Mouse (Mus musculus) heart, embryonic 16.5 days (tissue): Measurements from ENCODE around the gene Nudt8. TPM values are rescaled to one million over a fixed set of nuclear protein-coding genes. Genes with fewer than 3 reads are reported as not detected.
A peak's percentile ranks its signal among the peaks of the same experiment; 100 is the strongest.

Source experiments
- ATAC-seq: fragments of 200-750 bp; cut with Nextera tagmentation; replicated peaks from 2 replicates; pipeline ENCODE4 v1.8.0; 2017; ENCODE audit warnings: moderate number of reproducible peaks; ENCODE audit not compliant: insufficient read depth, low FRiP score; ENCODE audit errors: extremely low read depth
- H3K27ac ChIP-seq: fragments of 300-500 bp; sonication (generic); 2 replicates; pipeline ENCODE4 v1.5.1; 2014; ENCODE audit warnings: mild to moderate bottlenecking, low read length, control low read depth, moderate library complexity
- H3K27me3 ChIP-seq: fragments of 300-500 bp; sonication (generic); 2 replicates; pipeline ENCODE4 v1.6.1; 2014; ENCODE audit warnings: low read length, mixed read lengths; ENCODE audit not compliant: control insufficient read depth, insufficient read depth
- H3K36me3 ChIP-seq: fragments of 300-500 bp; sonication (generic); 2 replicates; pipeline ENCODE4 v1.6.1; 2014; ENCODE audit not compliant: control insufficient read depth, insufficient read depth
- H3K4me1 ChIP-seq: fragments of 300-500 bp; sonication (generic); 2 replicates; pipeline ENCODE4 v1.6.1; 2014; ENCODE audit warnings: low read length, mixed read lengths; ENCODE audit not compliant: control insufficient read depth, insufficient read depth
- H3K4me2 ChIP-seq: fragments of 300-500 bp; sonication (generic); 2 replicates; pipeline ENCODE4 v1.6.1; 2014; ENCODE audit warnings: low read depth, mild to moderate bottlenecking, control low read depth, low read length
- H3K4me3 ChIP-seq: fragments of 300-500 bp; sonication (generic); 2 replicates; pipeline ENCODE4 v1.5.1; 2014; ENCODE audit warnings: mild to moderate bottlenecking, control low read depth, low read length
- H3K9ac ChIP-seq: fragments of 300-500 bp; sonication (generic); 2 replicates; pipeline ENCODE4 v1.6.1; 2014; ENCODE audit warnings: low read length, control low read depth
- H3K9me3 ChIP-seq: fragments of 300-500 bp; sonication (generic); replicated peaks from 2 replicates; pipeline ENCODE4 v1.6.1; 2016; ENCODE audit warnings: low read length; ENCODE audit not compliant: control insufficient read depth
- WGBS: fragments of 180-500 bp; shearing (Covaris S2); extraction: QIAGEN DNeasy Blood & Tissue Kit; methylation state at CpG from one replicate; pipeline ENCODE4 v1.1.7; 2014; 5-methylcytosine and 5-hydroxymethylcytosine counted together
- polyA plus RNA-seq: library from polyadenylated mRNA; unstranded; fragments of >200 nt; fragmentation: Nextera tagmentation; extraction: Ambion mirVana; gene quantifications from 2 replicates; pipeline ENCODE4 v1.2.1, GENCODE M21; 2015

Nudt8 gene
- polyA plus RNA-seq, 1 experiment from 2014 or later: 67.8 TPM

DNA sequence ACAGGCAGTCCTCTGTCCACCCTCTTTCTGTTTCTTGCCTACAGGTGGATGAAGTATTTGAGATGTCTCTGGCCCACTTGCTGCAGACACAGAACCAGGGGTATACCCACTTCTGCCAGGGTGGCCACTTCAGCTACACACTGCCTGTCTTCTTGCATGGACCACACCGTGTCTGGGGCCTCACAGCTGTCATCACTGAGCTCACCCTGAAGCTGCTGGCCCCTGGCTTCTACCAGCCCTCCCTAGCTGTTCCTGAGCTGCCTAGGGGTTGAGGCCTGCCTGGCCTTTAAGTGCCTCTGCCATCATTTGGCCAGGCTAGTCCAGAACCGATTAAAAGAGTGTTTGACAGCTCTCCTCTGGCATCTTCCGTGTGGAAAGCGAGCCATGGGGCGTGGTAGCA lies 1.4 kb downstream of the Nudt8 start:
- Histone ChIP-seq H3K4me1 (peaks cover 51% of the 10 kb centered on the region), H3K9ac (peak overlapping the region; percentile 2; the same call in 1 of the 2 replicates), H3K4me3 (no peak overlapping the region), H3K36me3 (peaks cover 6% of the 10 kb centered on the region), H3K9me3 (no peaks in the 10 kb centered on the region), H3K27me3 (no peaks in the 10 kb centered on the region), H3K4me2 (peak overlapping the region; percentile 96; the same call in 1 of the 2 replicates), H3K27ac (peak overlapping the region; percentile 99)
- ATAC-seq: no peak
- 60% methylated on average over 5 of the region's 5 CpGs for WGBS

DNA sequence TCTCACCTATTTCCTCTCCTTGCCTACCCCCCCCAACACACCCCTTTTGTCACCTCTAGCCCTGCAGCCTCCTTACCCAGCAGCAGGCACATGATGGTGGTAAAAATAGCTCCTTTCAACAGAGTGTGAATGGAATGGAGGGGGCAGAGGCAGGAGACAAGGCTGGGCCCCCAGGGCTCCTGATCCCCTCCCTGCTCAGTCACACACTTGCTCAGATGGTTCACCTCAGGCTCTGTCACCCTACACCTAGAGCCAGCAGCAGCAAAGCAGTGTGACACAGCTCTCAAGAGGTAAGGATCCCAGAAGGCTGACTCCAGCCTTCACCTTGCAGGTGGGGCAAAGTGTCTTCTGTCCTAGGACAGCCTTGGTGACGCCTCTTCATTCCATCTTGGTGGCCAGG lies 2.7 kb downstream of the Nudt8 start, which contains the start of gene Doc2g:
TSS of gene Doc2g (plus strand) at position 202 of the 400 bp plus-strand sequence.
- Histone ChIP-seq H3K27ac (peak within 1 kb of the TSS; percentile 99), H3K4me1 (peaks cover 51% of the 10 kb centered on the region), H3K9ac (peak within 1 kb of the TSS; percentile 78), H3K36me3 (peaks cover 20% of the 10 kb centered on the region), H3K4me3 (peak within 1 kb of the TSS; percentile 40), H3K27me3 (no peaks in the 10 kb centered on the region), H3K4me2 (peak within 1 kb of the TSS; percentile 65), H3K9me3 (no peaks in the 10 kb centered on the region)
- ATAC-seq: peak; percentile 45
- 53% methylated on average over 1 of the region's 1 CpGs for WGBS

DNA sequence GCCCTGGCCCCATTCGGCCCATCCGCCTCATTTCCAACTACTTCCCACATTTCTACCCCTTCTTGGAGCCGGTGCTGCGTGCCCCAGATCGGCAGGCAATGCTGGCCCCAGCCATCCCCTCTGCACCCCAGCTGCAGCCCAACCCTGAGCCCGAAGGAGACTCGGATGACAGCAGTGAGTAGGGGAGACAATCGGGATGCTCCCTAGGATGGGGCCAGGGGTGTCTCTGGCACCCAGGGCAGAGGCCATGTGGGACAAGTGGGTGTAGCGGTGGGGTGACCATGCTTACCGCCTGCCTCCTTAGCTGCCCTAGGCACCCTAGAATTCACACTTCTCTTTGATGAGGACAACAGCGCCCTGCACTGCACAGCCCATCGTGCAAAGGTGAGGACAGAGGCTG lies 3.3 kb downstream of the Nudt8 start:
- H3K27ac ChIP-seq: peak overlapping the region; percentile 99
- H3K27me3 ChIP-seq: no peaks in the 10 kb centered on the region
- H3K4me2 ChIP-seq: peak overlapping the region; percentile 65
- WGBS: 68% methylated on average over 12 of the region's 12 CpGs
- peak overlapping the region; percentile 78 for H3K9ac ChIP-seq
- peaks cover 23% of the 10 kb centered on the region for H3K36me3 ChIP-seq
- no peaks in the 10 kb centered on the region for H3K9me3 ChIP-seq
- peak overlapping the region; percentile 40 for H3K4me3 ChIP-seq
- ATAC-seq: no peak
- H3K4me1 ChIP-seq: peaks cover 51% of the 10 kb centered on the region

DNA sequence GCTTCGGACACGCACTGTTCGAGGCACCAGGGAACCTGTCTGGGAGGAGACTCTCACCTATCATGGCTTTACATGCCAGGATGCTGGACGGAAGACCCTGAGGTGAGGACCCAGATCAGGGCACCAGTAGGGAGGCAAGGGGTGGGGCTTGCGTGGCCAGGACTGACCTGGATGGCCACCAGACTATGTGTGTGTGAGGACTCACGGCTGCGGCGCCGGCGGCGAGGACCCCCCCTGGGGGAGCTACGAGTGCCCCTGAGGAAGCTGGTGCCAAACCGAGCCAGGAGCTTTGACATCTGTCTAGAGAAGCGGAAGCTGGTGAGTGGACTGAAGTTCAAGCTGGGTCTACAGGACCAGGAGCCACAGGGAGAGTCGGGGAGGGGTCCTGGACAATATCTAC lies 4.0 kb downstream of the Nudt8 start:
- peak overlapping the region; percentile 47; the same call in 1 of the 2 replicates for H3K27ac ChIP-seq

GRCm38 (mm10) chr19:4005091-4005490 lies 4.7 kb downstream of the Nudt8 start:
- ATAC-seq: no peak
- Histone ChIP-seq H3K4me1 (peaks cover 45% of the 10 kb centered on the region), H3K4me2 (peak overlapping the region; percentile 34; the same call in 1 of the 2 replicates), H3K9ac (peak overlapping the region; percentile 39), H3K27ac (peak overlapping the region; percentile 47), H3K36me3 (peaks cover 35% of the 10 kb centered on the region), H3K27me3 (no peaks in the 10 kb centered on the region), H3K9me3 (no peaks in the 10 kb centered on the region), H3K4me3 (no peak overlapping the region)
- 69% methylated on average over 9 of the region's 9 CpGs for WGBS

More for the DNA sequence above, 4.0 kb downstream of the Nudt8 start:
- H3K4me2 ChIP-seq: peak overlapping the region; percentile 65
- no peaks in the 10 kb centered on the region for H3K9me3 ChIP-seq
- peak overlapping the region; percentile 39 for H3K9ac ChIP-seq
- 72% methylated on average over 15 of the region's 15 CpGs for WGBS
- H3K36me3 ChIP-seq: peaks cover 29% of the 10 kb centered on the region
- ATAC-seq: no peak
- no peaks in the 10 kb centered on the region for H3K27me3 ChIP-seq
- peaks cover 51% of the 10 kb centered on the region for H3K4me1 ChIP-seq
- peak overlapping the region; percentile 40 for H3K4me3 ChIP-seq

DNA sequence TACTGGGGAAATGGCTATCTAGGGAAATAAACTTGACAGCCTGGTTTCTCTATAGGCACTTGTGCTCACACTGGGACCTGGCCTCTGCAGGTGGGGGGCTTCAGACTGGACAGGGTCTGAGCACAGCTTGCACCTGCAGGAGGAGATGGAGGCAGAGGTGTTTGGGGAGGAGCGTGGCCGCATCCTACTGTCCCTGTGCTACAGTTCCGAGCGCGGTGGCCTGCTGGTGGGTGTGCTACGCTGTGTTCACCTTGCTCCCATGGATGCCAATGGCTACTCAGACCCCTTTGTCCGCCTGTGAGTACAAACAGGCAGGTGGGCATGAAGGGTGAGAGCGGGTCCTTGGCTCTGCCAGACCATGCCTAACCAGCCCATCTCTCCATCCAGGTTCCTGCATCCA lies 5.6 kb downstream of the Nudt8 start:
- WGBS: 96% methylated on average over 8 of the region's 8 CpGs
- Histone ChIP-seq H3K4me3 (no peak overlapping the region), H3K9ac (no peak overlapping the region), H3K9me3 (no peaks in the 10 kb centered on the region), H3K27ac (no peak overlapping the region), H3K4me2 (no peak overlapping the region), H3K36me3 (peaks cover 41% of the 10 kb centered on the region), H3K4me1 (peaks cover 45% of the 10 kb centered on the region), H3K27me3 (no peaks in the 10 kb centered on the region)
- no peak for ATAC-seq

DNA sequence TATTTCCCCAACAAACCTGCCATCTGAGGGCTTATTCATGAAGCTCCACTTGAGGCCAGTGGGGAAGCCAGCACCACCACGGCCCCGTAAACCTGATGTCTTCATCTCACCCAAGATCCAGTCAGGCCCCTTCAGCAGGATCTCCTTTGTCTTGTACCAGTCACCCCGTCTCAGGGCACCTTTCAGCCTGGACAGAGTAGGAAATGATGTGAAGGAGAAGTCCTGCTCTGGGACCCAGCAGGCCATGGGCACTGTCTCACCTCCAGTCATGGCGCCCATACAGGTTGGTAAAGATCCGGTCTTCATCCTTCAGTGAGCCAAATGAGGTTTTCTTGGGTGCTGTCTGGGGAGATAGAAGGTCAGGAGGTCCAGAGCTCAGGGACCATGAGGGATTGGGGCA lies 10.7 kb downstream of the Nudt8 start:
- 95% methylated on average over 5 of the region's 5 CpGs for WGBS
- Histone ChIP-seq H3K4me3 (no peak overlapping the region), H3K9ac (no peak overlapping the region), H3K9me3 (no peaks in the 10 kb centered on the region), H3K4me2 (peak overlapping the region; percentile 69; the same call in 1 of the 2 replicates), H3K27me3 (no peaks in the 10 kb centered on the region), H3K36me3 (peaks cover 44% of the 10 kb centered on the region), H3K27ac (no peak overlapping the region), H3K4me1 (peaks cover 15% of the 10 kb centered on the region)
- ATAC-seq: no peak

- peak within 1 kb of the TSS; percentile 91 for H3K4me3 ChIP-seq
- H3K9ac ChIP-seq: peak within 1 kb of the TSS; percentile 92
- peak; percentile 99 for ATAC-seq
- H3K36me3 ChIP-seq: peaks cover 30% of the 10 kb centered on the region
- H3K27me3 ChIP-seq: no peaks in the 10 kb centered on the region
- peaks cover 15% of the 10 kb centered on the region for H3K4me1 ChIP-seq
- peak within 1 kb of the TSS; percentile 89 for H3K27ac ChIP-seq
- peak within 1 kb of the TSS; percentile 69 for H3K4me2 ChIP-seq
- no peaks in the 10 kb centered on the region for H3K9me3 ChIP-seq
- under 1% methylated on average over 45 of the region's 45 CpGs for WGBS
Observed at GRCm38 (mm10) chr19:4012432-4013022, 12.1 kb downstream of the Nudt8 start, which contains the start of gene Ndufv1. Gene Ndufv1, minus strand, starts transcription at chr19:4012806.

DNA sequence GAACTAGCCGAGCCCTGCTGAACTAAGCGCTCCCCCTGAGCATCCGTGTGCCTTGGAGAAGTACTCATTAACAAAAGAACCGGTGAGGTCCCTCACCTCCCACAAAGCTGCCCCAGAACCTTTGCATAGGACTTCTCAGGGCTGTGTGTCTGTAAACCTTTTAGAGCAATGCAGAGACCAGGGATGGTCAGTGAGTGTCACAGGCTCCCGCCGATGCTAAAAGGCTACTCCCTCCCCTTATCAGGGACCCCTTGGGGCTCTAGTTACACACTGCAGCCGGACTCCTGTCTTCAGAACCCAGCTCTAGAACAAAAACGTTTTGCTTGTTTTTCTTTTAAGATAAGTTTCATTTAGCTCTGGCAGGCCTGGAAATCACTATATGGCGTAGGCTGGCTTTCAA lies 12.7 kb downstream of the Nudt8 start:
- 0 out of 2 replicates have a peak overlapping the region, but pooled peaks have one; percentile 40 for H3K27ac ChIP-seq
- H3K4me2 ChIP-seq: peak overlapping the region; percentile 63
- peak overlapping the region; percentile 91 for H3K4me3 ChIP-seq
- peaks cover 25% of the 10 kb centered on the region for H3K36me3 ChIP-seq
- no peaks in the 10 kb centered on the region for H3K27me3 ChIP-seq
- 8% methylated on average over 9 of the region's 9 CpGs for WGBS
- H3K9ac ChIP-seq: peak overlapping the region; percentile 71
- H3K9me3 ChIP-seq: no peaks in the 10 kb centered on the region
- no peak for ATAC-seq
- peaks cover 15% of the 10 kb centered on the region for H3K4me1 ChIP-seq
